Comparison of ENCODE assay signal across 10 mouse cellular contexts in the genomic region with DNA sequence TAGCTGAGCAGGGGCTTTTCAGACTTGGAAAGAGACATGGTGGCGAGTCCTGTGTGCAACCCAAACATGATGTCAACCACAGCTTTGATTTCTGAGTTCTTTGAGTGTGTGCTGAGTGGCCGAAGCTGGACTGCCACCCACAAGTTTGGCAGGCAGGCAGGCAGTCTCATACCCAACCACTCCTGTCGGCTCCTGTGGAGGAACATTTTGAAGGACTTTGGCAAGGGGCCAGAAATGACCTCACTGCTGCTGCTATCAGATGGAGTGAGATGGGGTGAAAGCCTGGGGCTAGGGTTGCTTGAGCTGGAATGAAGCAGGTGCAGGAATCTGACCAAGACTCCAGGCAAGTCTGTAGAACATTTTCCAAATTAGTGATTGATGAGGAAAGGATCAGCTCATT.
DNase-seq lines count a peak whose midpoint lies in the region; ATAC-seq lines count a peak whose summit lies in the region.
"Had no signal": no experiment of that assay in that cellular context is flagged by ENCODE, and none has a peak within 500 bp of the region (broad histone marks: within the 10 kb centered on the region; RNA-seq: fewer than 3 reads in every experiment).

No protein-coding gene starts in this region.

- intact Hi-C loops in left cerebral cortex, postnatal 14 days (cut with DNase I) = no loop called here
- intact Hi-C loops in left cerebral cortex, postnatal 36 days (cut with DNase I) = no loop called here

- no peak overlapping the region for H3K4me3 ChIP-seq in hindbrain, embryonic 16.5 days (ENCODE audit: low read length)
- H3K4me3 ChIP-seq: liver, embryonic 15.5 days had no signal

- H3K9ac ChIP-seq in hindbrain, embryonic 16.5 days (ENCODE audit: low read depth, low read length) = no peak overlapping the region
- H3K9ac ChIP-seq: liver, embryonic 15.5 days had no signal

- no peaks in the 10 kb centered on the region for H3K27me3 ChIP-seq in hindbrain, embryonic 16.5 days (replicated peaks; ENCODE audit: control insufficient read depth, insufficient read depth, low read length)
- H3K27me3 ChIP-seq: liver, embryonic 15.5 days had no signal

- H3K4me2 ChIP-seq in hindbrain, embryonic 16.5 days (ENCODE audit: low read length) = no peak overlapping the region
- H3K4me2 ChIP-seq: liver, embryonic 15.5 days had no signal

- no peak overlapping the region for H3K27ac ChIP-seq in hindbrain, embryonic 16.5 days (ENCODE audit: low read depth, low read length)
- H3K27ac ChIP-seq: liver, embryonic 15.5 days had no signal

- no peak for ATAC-seq in hindbrain, embryonic 16.5 days

- H3K9me3 ChIP-seq in hindbrain, embryonic 16.5 days (ENCODE audit: control insufficient read depth, low read length) = no peaks in the 10 kb centered on the region
- H3K9me3 ChIP-seq: G1E; liver, embryonic 15.5 days had no signal

- peak; percentile 4 to 5 for DNase-seq in left cerebral cortex, postnatal 14 days (ENCODE audit: low spot score in 2 of 2)
- no peak for DNase-seq in left cerebral cortex, postnatal 36 days (ENCODE audit: low spot score in 2 of 2)
- DNase-seq in cerebellum, adult 8-10 months = peak; percentile 2
- DNase-seq in kidney, adult 18-20 months = peak; percentile 68
- DNase-seq in ovary, postnatal 14 days (ENCODE audit: low spot score) = peak; percentile 37
- DNase-seq in urinary bladder, adult 2 months (ENCODE audit: low spot score) = no peak
- DNase-seq in spleen, adult 18-20 months = no peak

- no peaks in the 10 kb centered on the region for H3K36me3 ChIP-seq in hindbrain, embryonic 16.5 days (ENCODE audit: control insufficient read depth, insufficient read depth, low read length)
- H3K36me3 ChIP-seq: G1E; liver, embryonic 15.5 days had no signal

- H3K4me1 ChIP-seq in hindbrain, embryonic 16.5 days (ENCODE audit: control insufficient read depth, insufficient read depth, low read depth, low read length) = 0 out of 2 replicates have a peak, but pooled peaks cover 3% of the 10 kb centered on the region
- H3K4me1 ChIP-seq: liver, embryonic 15.5 days had no signal

- 48% methylated on average over 3 of the region's 3 CpGs for WGBS in hindbrain, embryonic 16.5 days

Comparison
In these comparisons a context has a peak if more than half of its experiments do, and no peak if none do; other contexts are left out.
1. DNase-seq: peak in left cerebral cortex, postnatal 14 days (2 of 2), cerebellum, adult 8-10 months (single experiment), kidney, adult 18-20 months (single experiment) and ovary, postnatal 14 days (single experiment); none in left cerebral cortex, postnatal 36 days (0 of 2), urinary bladder, adult 2 months (single experiment) and spleen, adult 18-20 months (0 of 2).